Mouse (Mus musculus): ENCODE results near the gene Vamp2. TPM values are rescaled to one million over a fixed set of nuclear protein-coding genes. Genes with fewer than 3 reads are reported as not detected.
"Not testable (repeated sequence)": the region's sequence is repeated elsewhere in the genome, so short reads cannot be mapped to it uniquely, and the experiment has no call there.

Gene Vamp2
- polyA plus RNA-seq, 1 experiment from 2014 or later = 68.0 TPM

- Histone ChIP-seq H3K4me2 (no peak overlapping the region), H3K4me1 (replicated peaks) (peaks cover 32% of the 10 kb centered on the region), H3K9me3 (no peaks in the 10 kb centered on the region), H3K9ac (replicated peaks) (no peak overlapping the region; the same call in 1 of the 2 replicates), H3K36me3 (peaks cover 19% of the 10 kb centered on the region), H3K27me3 (no peaks in the 10 kb centered on the region), H3K27ac (0 out of 2 replicates have a peak overlapping the region, but pooled peaks have one; percentile 50), H3K4me3 (replicated peaks) (no peak overlapping the region)
- ATAC-seq (ENCODE audit: insufficient number of reproducible peaks, insufficient read depth, low FRiP score, low TSS enrichment, low read depth) = no peak
- 55% methylated on average over 6 of the region's 6 CpGs for WGBS
These were observed 1.9 kb upstream of the Vamp2 start for GRCm38 (mm10) chr11:69086390-69086789.

GRCm38 (mm10) chr11:69087082-69087481 lies 1.2 kb upstream of the Vamp2 start:
- WGBS = 16% methylated on average over 4 of the region's 4 CpGs
- Histone ChIP-seq H3K9me3 (no peaks in the 10 kb centered on the region), H3K4me2 (peak overlapping the region; percentile 98), H3K4me3 (replicated peaks) (no peak overlapping the region), H3K27me3 (no peaks in the 10 kb centered on the region), H3K36me3 (peaks cover 26% of the 10 kb centered on the region), H3K9ac (replicated peaks) (no peak overlapping the region; the same call in 1 of the 2 replicates), H3K27ac (0 out of 2 replicates have a peak overlapping the region, but pooled peaks have one; percentile 50), H3K4me1 (replicated peaks) (peaks cover 36% of the 10 kb centered on the region)
- no peak for ATAC-seq (ENCODE audit: insufficient number of reproducible peaks, insufficient read depth, low FRiP score, low TSS enrichment, low read depth)

- no peak for ATAC-seq (ENCODE audit: insufficient number of reproducible peaks, insufficient read depth, low FRiP score, low TSS enrichment, low read depth)
- peaks cover 36% of the 10 kb centered on the region for H3K4me1 ChIP-seq (replicated peaks)
- WGBS = 67% methylated on average over 2 of the region's 2 CpGs
- H3K9ac ChIP-seq (replicated peaks) = no peak overlapping the region; the same call in 1 of the 2 replicates
- no peaks in the 10 kb centered on the region for H3K9me3 ChIP-seq
- H3K4me2 ChIP-seq = peak overlapping the region; percentile 98
- H3K4me3 ChIP-seq (replicated peaks) = peak overlapping the region; percentile 97
- no peaks in the 10 kb centered on the region for H3K27me3 ChIP-seq
- H3K27ac ChIP-seq = no peak overlapping the region
- H3K36me3 ChIP-seq = peaks cover 31% of the 10 kb centered on the region
These were observed 693 bp upstream of the Vamp2 start for GRCm38 (mm10) chr11:69087597-69087996.

GRCm38 (mm10) chr11:69088856-69089615 lies 746 bp downstream of the Vamp2 start:
- peak overlapping the region; percentile 98 for H3K4me2 ChIP-seq
- peak overlapping the region; percentile 93 for H3K27ac ChIP-seq
- no peaks in the 10 kb centered on the region for H3K9me3 ChIP-seq
- peaks cover 36% of the 10 kb centered on the region for H3K4me1 ChIP-seq (replicated peaks)
- peak overlapping the region; percentile 99 for H3K9ac ChIP-seq (replicated peaks)
- no peaks in the 10 kb centered on the region for H3K27me3 ChIP-seq
- H3K4me3 ChIP-seq (replicated peaks) = peak overlapping the region; percentile 97
- WGBS = 12% methylated on average over 25 of the region's 25 CpGs
- ATAC-seq (ENCODE audit: insufficient number of reproducible peaks, insufficient read depth, low FRiP score, low TSS enrichment, low read depth) = no peak; the same call in 1 of the 2 replicates
- peaks cover 34% of the 10 kb centered on the region for H3K36me3 ChIP-seq

- peaks cover 40% of the 10 kb centered on the region for H3K4me1 ChIP-seq (replicated peaks)
- H3K4me2 ChIP-seq = peak overlapping the region; percentile 98
- H3K27ac ChIP-seq = no peak overlapping the region
- H3K27me3 ChIP-seq = no peaks in the 10 kb centered on the region
- ATAC-seq (ENCODE audit: insufficient number of reproducible peaks, insufficient read depth, low FRiP score, low TSS enrichment, low read depth) = no peak
- peak overlapping the region; percentile 99 for H3K9ac ChIP-seq (replicated peaks)
- peaks cover 34% of the 10 kb centered on the region for H3K36me3 ChIP-seq
- H3K9me3 ChIP-seq = no peaks in the 10 kb centered on the region
- peak overlapping the region; percentile 97 for H3K4me3 ChIP-seq (replicated peaks)
- 87% methylated on average over 12 of the region's 12 CpGs for WGBS
These were observed 1.5 kb downstream of the Vamp2 start for GRCm38 (mm10) chr11:69089616-69090290.

GRCm38 (mm10) chr11:69090367-69090766 lies 2.1 kb downstream of the Vamp2 start:
- 64% methylated on average over 6 of the region's 6 CpGs for WGBS
- H3K4me2 ChIP-seq = peak overlapping the region; percentile 98
- H3K27me3 ChIP-seq = no peaks in the 10 kb centered on the region
- H3K9me3 ChIP-seq = no peaks in the 10 kb centered on the region
- H3K9ac ChIP-seq (replicated peaks) = peak overlapping the region; percentile 99; the same call in 1 of the 2 replicates
- peak overlapping the region; percentile 97; the same call in 1 of the 2 replicates for H3K4me3 ChIP-seq (replicated peaks)
- H3K4me1 ChIP-seq (replicated peaks) = peaks cover 40% of the 10 kb centered on the region
- peaks cover 34% of the 10 kb centered on the region for H3K36me3 ChIP-seq
- no peak for ATAC-seq (ENCODE audit: insufficient number of reproducible peaks, insufficient read depth, low FRiP score, low TSS enrichment, low read depth)
- H3K27ac ChIP-seq = no peak overlapping the region

GRCm38 (mm10) chr11:69091566-69092385 lies 3.5 kb downstream of the Vamp2 start:
- Histone ChIP-seq H3K4me2 (no peak overlapping the region), H3K36me3 (peaks cover 34% of the 10 kb centered on the region), H3K27me3 (no peaks in the 10 kb centered on the region), H3K9ac (replicated peaks) (no peak overlapping the region), H3K4me1 (replicated peaks) (peaks cover 54% of the 10 kb centered on the region), H3K27ac (no peak overlapping the region), H3K9me3 (no peaks in the 10 kb centered on the region), H3K4me3 (replicated peaks) (no peak overlapping the region)
- ATAC-seq (ENCODE audit: insufficient number of reproducible peaks, insufficient read depth, low FRiP score, low TSS enrichment, low read depth) = no peak
- WGBS = 66% methylated on average over 7 of the region's 7 CpGs

GRCm38 (mm10) chr11:69092386-69092751 lies 4.1 kb downstream of the Vamp2 start:
- H3K4me3 ChIP-seq (replicated peaks) = no peak overlapping the region
- peaks cover 34% of the 10 kb centered on the region for H3K36me3 ChIP-seq
- no peak overlapping the region for H3K9ac ChIP-seq (replicated peaks)
- no peaks in the 10 kb centered on the region for H3K27me3 ChIP-seq
- no peak overlapping the region for H3K4me2 ChIP-seq
- no peaks in the 10 kb centered on the region for H3K9me3 ChIP-seq
- H3K4me1 ChIP-seq (replicated peaks) = peaks cover 56% of the 10 kb centered on the region
- H3K27ac ChIP-seq = no peak overlapping the region
- no peak for ATAC-seq (ENCODE audit: insufficient number of reproducible peaks, insufficient read depth, low FRiP score, low TSS enrichment, low read depth)
- WGBS = 4% methylated on average over 3 of the region's 3 CpGs

- Histone ChIP-seq H3K4me2 (no peak overlapping the region), H3K27me3 (no peaks in the 10 kb centered on the region), H3K4me3 (replicated peaks) (no peak overlapping the region), H3K9me3 (no peaks in the 10 kb centered on the region), H3K27ac (no peak overlapping the region), H3K4me1 (replicated peaks) (peaks cover 57% of the 10 kb centered on the region), H3K36me3 (peaks cover 34% of the 10 kb centered on the region), H3K9ac (replicated peaks) (no peak overlapping the region)
- no peak for ATAC-seq (ENCODE audit: insufficient number of reproducible peaks, insufficient read depth, low FRiP score, low TSS enrichment, low read depth)
- WGBS = 91% methylated on average over 4 of the region's 4 CpGs
These were observed 4.6 kb downstream of the Vamp2 start for GRCm38 (mm10) chr11:69092871-69093270.

- not testable (repeated sequence) for H3K9ac ChIP-seq (replicated peaks); H3K9me3 ChIP-seq; H3K27me3 ChIP-seq; H3K4me3 ChIP-seq (replicated peaks); H3K27ac ChIP-seq; H3K4me2 ChIP-seq; ATAC-seq (ENCODE audit: insufficient number of reproducible peaks, insufficient read depth, low FRiP score, low TSS enrichment, low read depth)
- Histone ChIP-seq H3K36me3 (peaks cover 34% of the 10 kb centered on the region), H3K4me1 (replicated peaks) (peaks cover 64% of the 10 kb centered on the region)
- 84% methylated on average over 7 of the region's 7 CpGs for WGBS
These were observed 5.6 kb downstream of the Vamp2 start for GRCm38 (mm10) chr11:69093856-69094255.

Measured in limb, embryonic 12.5 days (tissue).